Mouse (Mus musculus) pancreas, adult 10 weeks (tissue): Measurements from ENCODE around the gene Tank. TPM values are rescaled to one million over a fixed set of nuclear protein-coding genes. Genes with fewer than 3 reads are reported as not detected.

Experiments used
- polyA plus RNA-seq: library from polyadenylated mRNA; stranded (reverse); fragments of 350-450 nt; fragmentation: Illumina TruSeq; extraction: RNeasy Lipid Tissue Mini Kit (QIAGEN cat#74804); gene quantifications from one replicate; pipeline ENCODE4 v1.2.3, GENCODE M21; 2015; ENCODE audit warnings: low read depth, low replicate concordance; ENCODE audit not compliant: insufficient read depth

The Tank gene
- 7.5 TPM for polyA plus RNA-seq

GRCm38 (mm10) chr2:61578433-61578832 is at the start of gene Tank:
TSS of gene Tank (plus strand) at chr2:61578585.

Other genes starting within 250 kb of the Tank start
- gene Psmd14, start 133.1 kb downstream of the Tank start, polyA plus RNA-seq = 16.7 TPM
- not detected for gene Tbr1, start 224.3 kb downstream of the Tank start, polyA plus RNA-seq